Mouse (Mus musculus): Measurements from ENCODE around the gene Gjc1. TPM values are rescaled to one million over a fixed set of nuclear protein-coding genes. Genes with fewer than 3 reads are reported as not detected.

Gjc1 gene
- polyA plus RNA-seq, 1 experiment from 2014 or later = 106 TPM

DNA sequence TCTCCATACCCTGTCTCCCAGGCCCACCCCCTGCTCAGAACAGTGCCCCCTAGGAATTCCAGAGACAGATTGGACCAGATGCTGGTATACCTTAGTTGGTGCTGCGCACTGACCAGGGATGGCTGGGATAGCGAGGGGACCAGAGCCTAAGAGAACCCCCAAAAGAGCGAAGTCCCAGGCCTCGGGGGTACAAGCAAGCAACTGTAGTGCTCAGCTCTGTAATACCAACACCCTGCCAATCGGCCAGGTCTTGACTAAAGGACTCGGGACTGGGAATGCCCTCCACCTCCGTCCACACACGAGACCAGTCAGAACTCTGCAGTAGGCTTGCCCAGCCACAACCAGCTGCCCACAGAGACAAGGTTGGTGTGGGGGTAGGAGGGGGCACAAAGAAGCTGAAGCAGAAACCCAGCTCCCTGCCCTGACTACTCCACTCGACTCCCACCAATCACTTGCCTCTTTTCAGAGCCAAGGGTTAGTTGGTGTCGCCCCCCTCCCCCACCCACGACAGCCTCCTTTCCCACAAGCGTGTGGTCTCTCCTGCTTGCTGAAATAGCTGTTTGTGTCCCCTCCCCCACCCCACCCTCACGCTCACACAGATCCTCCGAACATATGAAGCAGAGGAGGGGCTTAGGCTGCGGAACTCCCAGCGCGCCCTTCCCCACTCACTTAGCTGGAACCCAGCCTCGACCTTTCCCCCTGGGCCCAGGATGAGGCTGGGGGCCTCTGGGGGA, 65.7 kb downstream of the Gjc1 start:
- Histone ChIP-seq H3K4me1 (ENCODE audit: control insufficient read depth, insufficient read depth, low read length) (peaks cover 12% of the 10 kb centered on the region), H3K4me2 (ENCODE audit: low read depth, severe bottlenecking) (peak overlapping the region; percentile 5; the same call in 1 of the 2 replicates), H3K9ac (ENCODE audit: low read length) (0 out of 2 replicates have a peak overlapping the region, but pooled peaks have one; percentile 32), H3K27ac (replicated peaks; ENCODE audit: low read depth, low read length) (no peak overlapping the region), H3K36me3 (ENCODE audit: control insufficient read depth, insufficient read depth, low read length) (no peaks in the 10 kb centered on the region), H3K4me3 (ENCODE audit: low read depth, low read length) (no peak overlapping the region), H3K9me3 (ENCODE audit: control insufficient read depth, low read length) (no peaks in the 10 kb centered on the region), H3K27me3 (ENCODE audit: control insufficient read depth, insufficient read depth, low read length) (no peaks in the 10 kb centered on the region)
- peak; percentile 68; the same call in 1 of the 2 replicates for ATAC-seq (ENCODE audit: insufficient number of reproducible peaks, low FRiP score, low TSS enrichment, low read depth)
- no peak for DNase-seq (ENCODE audit: low spot score)
- 54% methylated on average over 18 of the region's 18 CpGs for WGBS

DNA sequence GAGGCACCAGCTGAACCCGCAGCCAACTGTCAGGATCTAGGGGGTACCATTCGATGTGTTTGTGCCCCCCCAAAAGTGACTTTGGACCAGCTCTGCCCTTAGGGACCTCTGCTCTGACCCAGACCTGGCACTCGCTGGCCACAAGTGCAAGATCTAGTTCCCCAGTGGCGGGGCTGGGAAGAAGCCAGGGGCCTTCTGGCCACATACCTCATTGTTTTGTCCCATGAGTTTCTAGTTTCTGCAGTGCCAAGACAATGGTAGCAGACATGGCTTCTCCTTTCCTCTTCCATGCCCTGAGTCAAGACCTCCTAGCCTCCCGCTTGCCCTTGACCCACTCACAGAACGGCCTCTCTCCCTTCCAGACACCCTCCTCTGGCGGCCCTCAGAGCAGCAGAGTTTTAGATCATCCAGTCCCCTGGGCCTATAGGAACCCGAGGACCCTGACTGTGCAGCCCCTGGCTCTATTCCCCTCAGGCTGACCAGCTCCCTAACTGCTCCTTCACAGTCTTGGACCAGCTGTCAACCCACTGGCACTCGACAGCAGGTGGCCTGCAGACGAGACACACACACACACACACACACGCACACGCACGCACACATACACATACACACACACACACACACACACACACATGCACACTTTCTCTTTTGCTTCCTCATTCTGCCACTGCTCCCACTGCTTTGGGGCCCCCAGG, 66.5 kb downstream of the Gjc1 start:
- no peak for DNase-seq (ENCODE audit: low spot score)
- Histone ChIP-seq H3K27ac (replicated peaks; ENCODE audit: low read depth, low read length) (no peak overlapping the region), H3K9me3 (ENCODE audit: control insufficient read depth, low read length) (no peaks in the 10 kb centered on the region), H3K4me3 (ENCODE audit: low read depth, low read length) (no peak overlapping the region), H3K9ac (ENCODE audit: low read length) (0 out of 2 replicates have a peak overlapping the region, but pooled peaks have one; percentile 32), H3K27me3 (ENCODE audit: control insufficient read depth, insufficient read depth, low read length) (no peaks in the 10 kb centered on the region), H3K4me1 (ENCODE audit: control insufficient read depth, insufficient read depth, low read length) (peaks cover 12% of the 10 kb centered on the region), H3K4me2 (ENCODE audit: low read depth, severe bottlenecking) (no peak overlapping the region), H3K36me3 (ENCODE audit: control insufficient read depth, insufficient read depth, low read length) (no peaks in the 10 kb centered on the region)
- peak; percentile 23; the same call in 1 of the 2 replicates for ATAC-seq (ENCODE audit: insufficient number of reproducible peaks, low FRiP score, low TSS enrichment, low read depth)
- WGBS = 70% methylated on average over 13 of the region's 13 CpGs

DNA sequence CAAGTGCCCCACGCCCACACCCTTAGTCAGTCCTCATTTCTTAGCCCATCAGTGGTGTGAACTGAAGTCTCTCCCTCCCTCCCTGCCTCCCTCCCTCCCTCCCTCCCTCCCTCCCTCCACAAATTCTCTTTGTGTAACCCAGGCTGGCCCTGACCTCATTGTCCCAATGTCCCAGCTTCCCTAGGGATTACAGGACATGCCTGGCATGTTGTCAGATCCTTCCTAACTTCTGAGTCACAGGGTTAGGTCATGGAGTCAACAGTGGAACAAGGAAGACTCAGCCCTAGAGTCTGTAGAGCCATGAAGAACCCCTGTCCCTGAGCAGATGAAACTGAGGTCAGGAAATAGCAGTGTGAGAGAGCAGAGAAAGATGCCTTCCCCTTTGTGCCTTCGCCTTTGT, 69.8 kb downstream of the Gjc1 start:
- H3K27me3 ChIP-seq (ENCODE audit: control insufficient read depth, insufficient read depth, low read length) = no peaks in the 10 kb centered on the region
- peaks cover 10% of the 10 kb centered on the region for H3K4me1 ChIP-seq (ENCODE audit: control insufficient read depth, insufficient read depth, low read length)
- no peak overlapping the region for H3K9ac ChIP-seq (ENCODE audit: low read length)
- H3K4me2 ChIP-seq (ENCODE audit: low read depth, severe bottlenecking) = no peak overlapping the region
- DNase-seq (ENCODE audit: low spot score) = no peak
- H3K27ac ChIP-seq (replicated peaks; ENCODE audit: low read depth, low read length) = no peak overlapping the region
- WGBS = 92% methylated on average over 2 of the region's 2 CpGs
- H3K36me3 ChIP-seq (ENCODE audit: control insufficient read depth, insufficient read depth, low read length) = no peaks in the 10 kb centered on the region
- no peak overlapping the region for H3K4me3 ChIP-seq (ENCODE audit: low read depth, low read length)
- H3K9me3 ChIP-seq (ENCODE audit: control insufficient read depth, low read length) = no peaks in the 10 kb centered on the region
- no peak for ATAC-seq (ENCODE audit: insufficient number of reproducible peaks, low FRiP score, low TSS enrichment, low read depth)

Other genes starting within 250 kb of the Gjc1 start
- 3.9 and 4.2 TPM in 2 replicates for gene Gm11627, start 240.2 kb downstream of the Gjc1 start, polyA plus RNA-seq (2014; fragmentation: Nextera tagmentation; extraction: Ambion mirVana)
- 57.2 and 57.4 TPM in 2 replicates for gene Fzd2, start 215.3 kb downstream of the Gjc1 start, polyA plus RNA-seq (2014; fragmentation: Nextera tagmentation; extraction: Ambion mirVana)
- 0.35 and 1.2 TPM in 2 replicates for gene Meioc, start 156.0 kb downstream of the Gjc1 start, polyA plus RNA-seq (2014; fragmentation: Nextera tagmentation; extraction: Ambion mirVana)
- 58.4 and 64.1 TPM in 2 replicates for gene Ccdc43, start 121.9 kb downstream of the Gjc1 start, polyA plus RNA-seq (2014; fragmentation: Nextera tagmentation; extraction: Ambion mirVana)
- gene Adam11, start 58.3 kb downstream of the Gjc1 start, polyA plus RNA-seq (2014; fragmentation: Nextera tagmentation; extraction: Ambion mirVana) = 14.2 and 15.4 TPM in 2 replicates
- gene Higd1b, start 16.1 kb upstream of the Gjc1 start, polyA plus RNA-seq (2014; fragmentation: Nextera tagmentation; extraction: Ambion mirVana) = 0.23 TPM in 1 of 2 replicates, not detected in the other
- 276 and 303 TPM in 2 replicates for gene Eftud2, start 61.3 kb upstream of the Gjc1 start, polyA plus RNA-seq (2014; fragmentation: Nextera tagmentation; extraction: Ambion mirVana)
- 0.99 and 1.4 TPM in 2 replicates for gene Ccdc103, start 61.5 kb upstream of the Gjc1 start, polyA plus RNA-seq (2014; fragmentation: Nextera tagmentation; extraction: Ambion mirVana)
- gene Fam187a, start 65.5 kb upstream of the Gjc1 start, polyA plus RNA-seq (2014; fragmentation: Nextera tagmentation; extraction: Ambion mirVana) = 0.11 TPM in 1 of 2 replicates, not detected in the other
- gene Gfap, start 81.2 kb upstream of the Gjc1 start, polyA plus RNA-seq (2014; fragmentation: Nextera tagmentation; extraction: Ambion mirVana) = 0.16 and 0.18 TPM in 2 replicates
- 10.6 and 10.8 TPM in 2 replicates for gene Kif18b, start 105.4 kb upstream of the Gjc1 start, polyA plus RNA-seq (2014; fragmentation: Nextera tagmentation; extraction: Ambion mirVana)
- gene C1ql1, start 127.0 kb upstream of the Gjc1 start, polyA plus RNA-seq (2014; fragmentation: Nextera tagmentation; extraction: Ambion mirVana) = 0.85 and 0.88 TPM in 2 replicates
- 69.1 and 69.8 TPM in 2 replicates for gene Nmt1, start 208.5 kb upstream of the Gjc1 start, polyA plus RNA-seq (2014; fragmentation: Nextera tagmentation; extraction: Ambion mirVana)
- gene Dcakd, start 208.6 kb upstream of the Gjc1 start, polyA plus RNA-seq (2014; fragmentation: Nextera tagmentation; extraction: Ambion mirVana) = 335 and 349 TPM in 2 replicates

All from limb, embryonic 11.5 days (tissue).